Comparison of ENCODE assay signal across 9 mouse cellular contexts in genomic region chr2:152294541-152294940, GRCm38 (mm10). TPM values are rescaled to one million over a fixed set of nuclear protein-coding genes. Genes with fewer than 3 reads are reported as not detected.
DNase-seq lines count a peak whose midpoint lies in the region; ATAC-seq and TF ChIP-seq lines count a peak whose summit lies in the region.
"Had no signal": no experiment of that assay in that cellular context is flagged by ENCODE, and none has a peak within 500 bp of the region (broad histone marks: within the 10 kb centered on the region; RNA-seq: fewer than 3 reads in every experiment).

No protein-coding gene starts in this region.

- no peak for ATAC-seq in heart, embryonic 15.5 days (replicated peaks; ENCODE audit: insufficient number of reproducible peaks, insufficient read depth, low FRiP score, low read depth)
- no peak for ATAC-seq in hindbrain, embryonic 15.5 days (ENCODE audit: low FRiP score, low read depth)
- no peak for ATAC-seq in midbrain, embryonic 14.5 days (ENCODE audit: low FRiP score, low TSS enrichment)

- no peak for DNase-seq in heart, adult 18-20 months
- DNase-seq in midbrain, embryonic 14.5 days = no peak
- no peak for DNase-seq in layer of hippocampus, postnatal 10 days (ENCODE audit: low spot score in 2 of 2)
- DNase-seq in gastrocnemius, postnatal 36 days = no peak
- DNase-seq in kidney, adult 11 months = no peak

- TF ChIP-seq POLR2A in bone marrow, adult 2 months (IDR thresholded peaks at IDR 0.05; ENCODE audit: borderline replicate concordance, control insufficient read depth, low read depth, low read length) = no peak

- H3K27me3 ChIP-seq in heart, embryonic 15.5 days = no peaks in the 10 kb centered on the region
- H3K27me3 ChIP-seq in hindbrain, embryonic 15.5 days = no peaks in the 10 kb centered on the region
- H3K27me3 ChIP-seq in midbrain, embryonic 14.5 days (ENCODE audit: control insufficient read depth, insufficient read depth, low read length) = no peaks in the 10 kb centered on the region
- H3K27me3 ChIP-seq: Patski had no signal

- H3K4me2 ChIP-seq in heart, embryonic 15.5 days = peak overlapping the region; percentile 74
- H3K4me2 ChIP-seq in hindbrain, embryonic 15.5 days = peak overlapping the region; percentile 89
- H3K4me2 ChIP-seq in midbrain, embryonic 14.5 days (ENCODE audit: low read length) = peak overlapping the region; percentile 64

- TF ChIP-seq CTCF in bone marrow, adult 2 months (IDR thresholded peaks at IDR 0.05; ENCODE audit: control insufficient read depth, insufficient read depth, low read length) = no peak

- 28% methylated on average over 5 of the region's 5 CpGs for WGBS in heart, embryonic 15.5 days
- WGBS in bone marrow, adult 2 months = 20% methylated on average over 5 of the region's 5 CpGs
- WGBS in hindbrain, embryonic 15.5 days = 32% methylated on average over 5 of the region's 5 CpGs
- 39% methylated on average over 5 of the region's 5 CpGs for WGBS in midbrain, embryonic 14.5 days

- peak overlapping the region; percentile 88 for H3K4me3 ChIP-seq in heart, embryonic 15.5 days
- peak overlapping the region; percentile 98 for H3K4me3 ChIP-seq in bone marrow, adult 2 months (replicated peaks; ENCODE audit: control insufficient read depth, low read depth, low read length)
- peak overlapping the region; percentile 69 for H3K4me3 ChIP-seq in hindbrain, embryonic 15.5 days
- H3K4me3 ChIP-seq in midbrain, embryonic 14.5 days (replicated peaks; ENCODE audit: low read depth, low read length) = peak overlapping the region; percentile 92

- no peaks in the 10 kb centered on the region for H3K9me3 ChIP-seq in heart, embryonic 15.5 days (replicated peaks)
- no peaks in the 10 kb centered on the region for H3K9me3 ChIP-seq in hindbrain, embryonic 15.5 days
- H3K9me3 ChIP-seq in midbrain, embryonic 14.5 days (ENCODE audit: control insufficient read depth, low read length) = no peaks in the 10 kb centered on the region

- H3K9ac ChIP-seq in heart, embryonic 15.5 days = peak overlapping the region; percentile 94
- peak overlapping the region; percentile 90 for H3K9ac ChIP-seq in hindbrain, embryonic 15.5 days
- H3K9ac ChIP-seq in midbrain, embryonic 14.5 days (replicated peaks; ENCODE audit: low read length) = peak overlapping the region; percentile 91

- intact Hi-C loops in gastrocnemius, postnatal 36 days (cut with DNase I) = no loop called here

- H3K4me1 ChIP-seq in heart, embryonic 15.5 days (replicated peaks) = peaks cover 31% of the 10 kb centered on the region
- H3K4me1 ChIP-seq in bone marrow, adult 2 months (ENCODE audit: control insufficient read depth, insufficient read depth, low read length) = no peaks in the 10 kb centered on the region; the same call in 1 of the 2 replicates
- peaks cover 36% of the 10 kb centered on the region for H3K4me1 ChIP-seq in hindbrain, embryonic 15.5 days (replicated peaks)
- H3K4me1 ChIP-seq in midbrain, embryonic 14.5 days (ENCODE audit: control insufficient read depth, insufficient read depth, low read length) = peaks cover 17% of the 10 kb centered on the region

- H3K36me3 ChIP-seq in heart, embryonic 15.5 days = no peaks in the 10 kb centered on the region
- H3K36me3 ChIP-seq in hindbrain, embryonic 15.5 days = no peaks in the 10 kb centered on the region
- H3K36me3 ChIP-seq in midbrain, embryonic 14.5 days (ENCODE audit: control insufficient read depth, insufficient read depth, low read length) = no peaks in the 10 kb centered on the region

- H3K27ac ChIP-seq in heart, embryonic 15.5 days = 0 out of 2 replicates have a peak overlapping the region, but pooled peaks have one; percentile 94
- H3K27ac ChIP-seq in bone marrow, adult 2 months (ENCODE audit: control insufficient read depth, insufficient read depth, low read depth, low read length, poor library complexity) = no peak overlapping the region
- no peak overlapping the region for H3K27ac ChIP-seq in hindbrain, embryonic 15.5 days (replicated peaks)
- no peak overlapping the region for H3K27ac ChIP-seq in midbrain, embryonic 14.5 days (replicated peaks; ENCODE audit: low read depth, low read length)

RNA-seq across cellular contexts. Expression of gene Tbc1d20, which starts 0.9 kb away (rescaled TPM):
- polyA plus RNA-seq in heart, embryonic 15.5 days (2015; fragmentation: Nextera tagmentation; extraction: Ambion mirVana) = 28.8 and 35.4 TPM in 2 replicates
- total RNA-seq in heart, adult 18-20 months (2021) = 10 to 100 TPM; 40.2 to 48.8 TPM
- polyA plus RNA-seq in bone marrow, adult 2 months (2011; ENCODE audit: insufficient read depth, insufficient read length, low replicate concordance, missing spikeins) = 10.6 and 27.9 TPM in 2 replicates
- 32.1 and 36.5 TPM in 2 replicates for polyA plus RNA-seq in hindbrain, embryonic 15.5 days (2015; fragmentation: Nextera tagmentation; extraction: Ambion mirVana)
- polyA plus RNA-seq in midbrain, embryonic 14.5 days (2014; fragmentation: Nextera tagmentation; extraction: Ambion mirVana) = 23.3 and 28.8 TPM in 2 replicates
- total RNA-seq in layer of hippocampus, postnatal 10 days (2021) = 10 to 100 TPM; 47.6 to 52.3 TPM
- 10 to 100 TPM; 21.8 to 26.8 TPM for total RNA-seq in gastrocnemius, postnatal 36 days (2021)

RNA-seq across cellular contexts. Expression of gene Rbck1, which starts 37.9 kb away (rescaled TPM):
- 54.3 and 79.1 TPM in 2 replicates for polyA plus RNA-seq in heart, embryonic 15.5 days (2015; fragmentation: Nextera tagmentation; extraction: Ambion mirVana)
- 10 to 100 TPM; 45.8 to 46.9 TPM for total RNA-seq in heart, adult 18-20 months (2021)
- polyA plus RNA-seq in bone marrow, adult 2 months (2011; ENCODE audit: insufficient read depth, insufficient read length, low replicate concordance, missing spikeins) = 66.2 and 111 TPM in 2 replicates
- polyA plus RNA-seq in hindbrain, embryonic 15.5 days (2015; fragmentation: Nextera tagmentation; extraction: Ambion mirVana) = 95.3 and 103 TPM in 2 replicates
- polyA plus RNA-seq in midbrain, embryonic 14.5 days (2014; fragmentation: Nextera tagmentation; extraction: Ambion mirVana) = 108 and 109 TPM in 2 replicates
- 100 to 1,000 TPM; 101 to 102 TPM for total RNA-seq in layer of hippocampus, postnatal 10 days (2021)
- 10 to 100 TPM; 24.4 to 31.6 TPM for total RNA-seq in gastrocnemius, postnatal 36 days (2021)

RNA-seq across cellular contexts. Expression of gene Trib3, which starts 49.3 kb away (rescaled TPM):
- polyA plus RNA-seq in heart, embryonic 15.5 days (2015; fragmentation: Nextera tagmentation; extraction: Ambion mirVana) = 2.9 and 3.1 TPM in 2 replicates
- total RNA-seq in heart, adult 18-20 months (2021) = 1 to 10 TPM; 2.8 to 3.8 TPM
- 0.65 and 4.2 TPM in 2 replicates for polyA plus RNA-seq in bone marrow, adult 2 months (2011; ENCODE audit: insufficient read depth, insufficient read length, low replicate concordance, missing spikeins)
- polyA plus RNA-seq in hindbrain, embryonic 15.5 days (2015; fragmentation: Nextera tagmentation; extraction: Ambion mirVana) = 1.8 TPM in 2 replicates
- polyA plus RNA-seq in midbrain, embryonic 14.5 days (2014; fragmentation: Nextera tagmentation; extraction: Ambion mirVana) = 0.62 and 1.2 TPM in 2 replicates
- under 1 TPM; 0.30 to 0.58 TPM for total RNA-seq in layer of hippocampus, postnatal 10 days (2021)
- 1 to 10 TPM in 1 of 2 experiments, under 1 TPM in 1; 0.62 to 1.5 TPM for total RNA-seq in gastrocnemius, postnatal 36 days (2021)
